Mouse (Mus musculus): ENCODE data around the gene Acvr1b. TPM values are rescaled to one million over a fixed set of nuclear protein-coding genes. Genes with fewer than 3 reads are reported as not detected.

Gene Acvr1b
- total and polyA plus RNA-seq, 3 experiments = 2.7 to 4.8 (median 2.9) TPM

DNA sequence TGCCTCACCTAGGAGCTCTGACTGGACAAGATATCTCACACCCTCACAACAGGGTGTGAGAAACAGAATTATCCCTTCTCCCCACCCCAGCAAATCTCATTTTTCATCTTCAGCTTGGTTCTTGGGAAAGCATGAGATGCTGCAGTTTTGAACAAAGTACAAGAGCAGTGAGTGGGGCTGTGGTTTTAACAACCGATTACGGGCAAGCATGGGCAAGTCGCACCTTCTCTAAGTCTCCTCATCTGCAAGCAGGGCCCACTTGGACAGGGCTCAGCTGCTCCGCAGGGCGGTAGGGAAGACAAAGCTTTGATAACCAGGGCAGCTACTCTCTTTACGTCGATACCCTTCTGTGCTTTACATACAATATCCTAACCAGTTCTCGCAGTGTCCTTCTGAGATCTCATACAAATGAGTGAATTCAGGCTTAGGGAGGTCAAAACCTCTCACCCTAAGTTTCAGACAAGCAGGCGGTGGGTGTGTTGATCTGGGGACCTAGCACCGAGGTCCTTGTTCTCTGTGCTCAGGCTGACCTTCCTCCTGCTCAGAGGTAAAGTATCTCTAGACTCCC is 3.4 kb upstream of the Acvr1b start:
- no peak for DNase-seq (ENCODE audit: extremely low read depth)
- peaks cover 15 to 20% of the 10 kb centered on the region in 2 experiments for H3K4me1 ChIP-seq (ENCODE audit: control insufficient read depth in 1 of 2, insufficient read depth in 2 of 2)
- dilution Hi-C loops (cut with MboI; ENCODE audit: extremely low pct_ligation_motif_present, extremely low pct_unique_long_range_greater_than_20kb, low sequenced_read_pairs) = no loop called here

GRCm38 (mm10) chr15:101171272-101171671 is 2.6 kb upstream of the Acvr1b start:
- dilution Hi-C loops (cut with MboI; ENCODE audit: extremely low pct_ligation_motif_present, extremely low pct_unique_long_range_greater_than_20kb, low sequenced_read_pairs) = no loop called here
- DNase-seq (ENCODE audit: extremely low read depth) = no peak
- H3K27ac ChIP-seq (ENCODE audit: insufficient read depth, low read depth) = no peak overlapping the region
- no peaks in the 10 kb centered on the region for H3K36me3 ChIP-seq (replicated peaks in 1 of 2; ENCODE audit: control insufficient read depth in 1 of 2, insufficient read depth in 1 of 2, low read length in 1 of 2)
- peaks cover 14 to 15% of the 10 kb centered on the region in 2 experiments for H3K4me1 ChIP-seq (ENCODE audit: control insufficient read depth in 1 of 2, insufficient read depth in 2 of 2)
- H3K9me3 ChIP-seq (replicated peaks; ENCODE audit: low read length) = no peaks in the 10 kb centered on the region
- peak; percentile 81 for TF ChIP-seq ZNF384 (IDR thresholded peaks at IDR 0.05; ENCODE audit: low read depth, low read length)
- TF ChIP-seq NRF1 (IDR thresholded peaks at IDR 0.05; ENCODE audit: low read depth, low read length) = no peak
- no peak overlapping the region for H3K4me3 ChIP-seq (replicated peaks in 1 of 3; ENCODE audit: low read depth in 2 of 3, low read length in 2 of 3, poor library complexity in 1 of 3)
- H3K79me2 ChIP-seq (replicated peaks; ENCODE audit: control insufficient read depth, extremely low read depth, insufficient read depth, poor library complexity, severe bottlenecking) = no peaks in the 10 kb centered on the region
- H3K4me2 ChIP-seq (ENCODE audit: insufficient read depth, low read depth, poor library complexity, severe bottlenecking) = no peak overlapping the region
- H3K9ac ChIP-seq (ENCODE audit: insufficient read depth, low read depth) = no peak overlapping the region
- peaks cover 48% of the 10 kb centered on the region for H3K27me3 ChIP-seq (replicated peaks)
- in situ Hi-C loops (cut with MboI; ENCODE audit: low pct_ligation_motif_present, low pct_unique_long_range_greater_than_20kb, low sequenced_read_pairs) = no loop called here

More for the DNA sequence above, 3.4 kb upstream of the Acvr1b start:
- TF ChIP-seq CTCF (conservative IDR thresholded peaks at IDR 0.05 in 1 of 2, IDR thresholded peaks at IDR 0.05 in 1 of 2; ENCODE audit: low read depth in 2 of 2, low read length in 2 of 2) (no peak), CHD1 (IDR thresholded peaks at IDR 0.05; ENCODE audit: low read depth, low read length) (0 out of 2 replicates have a peak, but pooled peaks have one; percentile 69)
- in situ Hi-C loops (cut with MboI; ENCODE audit: low pct_ligation_motif_present, low pct_unique_long_range_greater_than_20kb, low sequenced_read_pairs) = no loop called here
- no peak overlapping the region for H3K4me3 ChIP-seq (replicated peaks in 1 of 3; ENCODE audit: low read depth in 2 of 3, low read length in 2 of 3, poor library complexity in 1 of 3)
- no peaks in the 10 kb centered on the region for H3K36me3 ChIP-seq (replicated peaks in 1 of 2; ENCODE audit: control insufficient read depth in 1 of 2, insufficient read depth in 1 of 2, low read length in 1 of 2)
- H3K27me3 ChIP-seq (replicated peaks) = peaks cover 52% of the 10 kb centered on the region
- H3K9ac ChIP-seq (ENCODE audit: insufficient read depth, low read depth) = no peak overlapping the region
- no peaks in the 10 kb centered on the region for H3K79me2 ChIP-seq (replicated peaks; ENCODE audit: control insufficient read depth, extremely low read depth, insufficient read depth, poor library complexity, severe bottlenecking)
- no peaks in the 10 kb centered on the region for H3K9me3 ChIP-seq (replicated peaks; ENCODE audit: low read length)
- H3K27ac ChIP-seq (ENCODE audit: insufficient read depth, low read depth) = no peak overlapping the region
- H3K4me2 ChIP-seq (ENCODE audit: insufficient read depth, low read depth, poor library complexity, severe bottlenecking) = no peak overlapping the region

DNA sequence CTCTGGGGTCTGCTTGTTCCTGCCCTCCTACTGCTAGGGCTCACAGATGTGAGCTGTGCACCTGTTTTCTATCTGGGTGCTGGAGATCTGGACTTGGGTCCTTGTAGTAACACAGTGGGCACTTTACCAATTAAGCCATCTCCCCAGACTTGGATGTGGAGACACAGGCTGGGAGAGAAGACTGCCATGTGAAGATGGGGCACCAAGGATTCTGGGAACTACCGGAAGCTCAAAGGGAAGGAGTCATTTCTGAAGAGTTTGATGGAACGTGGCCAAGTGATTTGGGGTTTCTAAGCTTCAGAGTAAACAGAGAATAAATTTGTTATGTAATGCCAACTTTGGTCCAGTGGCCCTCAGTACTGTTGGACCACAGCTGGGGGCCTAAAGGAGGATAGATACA is 1.9 kb upstream of the Acvr1b start:
- dilution Hi-C loops (cut with MboI; ENCODE audit: extremely low pct_ligation_motif_present, extremely low pct_unique_long_range_greater_than_20kb, low sequenced_read_pairs) (no loop called here), in situ Hi-C loops (cut with MboI; ENCODE audit: low pct_ligation_motif_present, low pct_unique_long_range_greater_than_20kb, low sequenced_read_pairs) (no loop called here)
- no peak for TF ChIP-seq CTCF (conservative IDR thresholded peaks at IDR 0.05 in 1 of 2, IDR thresholded peaks at IDR 0.05 in 1 of 2; ENCODE audit: low read depth in 2 of 2, low read length in 2 of 2)
- TF ChIP-seq ZC3H11A (IDR thresholded peaks at IDR 0.05; ENCODE audit: low read depth, low read length) = no peak
- no peak for TF ChIP-seq ZNF384 (IDR thresholded peaks at IDR 0.05; ENCODE audit: low read depth, low read length)
- TF ChIP-seq MAZ (IDR thresholded peaks at IDR 0.05; ENCODE audit: low read depth, low read length) = no peak
- TF ChIP-seq USF2 (conservative IDR thresholded peaks at IDR 0.05; ENCODE audit: low read depth, low read length) = no peak
- no peak for TF ChIP-seq MAX (IDR thresholded peaks at IDR 0.05; ENCODE audit: low read length)
- DNase-seq (ENCODE audit: extremely low read depth) = no peak
- Histone ChIP-seq H3K4me1 (ENCODE audit: control insufficient read depth in 1 of 2, insufficient read depth in 2 of 2) (peaks cover 14 to 15% of the 10 kb centered on the region in 2 experiments), H3K9ac (ENCODE audit: insufficient read depth, low read depth) (no peak overlapping the region), H3K27me3 (replicated peaks) (peaks cover 46% of the 10 kb centered on the region), H3K4me2 (ENCODE audit: insufficient read depth, low read depth, poor library complexity, severe bottlenecking) (no peak overlapping the region), H3K4me3 (replicated peaks in 1 of 3; ENCODE audit: low read depth in 2 of 3, low read length in 2 of 3, poor library complexity in 1 of 3) (no peak overlapping the region), H3K27ac (ENCODE audit: insufficient read depth, low read depth) (no peak overlapping the region), H3K79me2 (replicated peaks; ENCODE audit: control insufficient read depth, extremely low read depth, insufficient read depth, poor library complexity, severe bottlenecking) (no peaks in the 10 kb centered on the region), H3K36me3 (replicated peaks in 1 of 2; ENCODE audit: control insufficient read depth in 1 of 2, insufficient read depth in 1 of 2, low read length in 1 of 2) (no peaks in the 10 kb centered on the region), H3K9me3 (replicated peaks; ENCODE audit: low read length) (no peaks in the 10 kb centered on the region)
